Mouse (Mus musculus): ENCODE results near the gene Trim5. TPM values are rescaled to one million over a fixed set of nuclear protein-coding genes. Genes with fewer than 3 reads are reported as not detected.
"Not testable (repeated sequence)": the region's sequence is repeated elsewhere in the genome, so short reads cannot be mapped to it uniquely, and the experiment has no call there.

Gene Trim5
- polyA plus RNA-seq, 1 experiment from 2014 or later: 0.48 TPM

DNA sequence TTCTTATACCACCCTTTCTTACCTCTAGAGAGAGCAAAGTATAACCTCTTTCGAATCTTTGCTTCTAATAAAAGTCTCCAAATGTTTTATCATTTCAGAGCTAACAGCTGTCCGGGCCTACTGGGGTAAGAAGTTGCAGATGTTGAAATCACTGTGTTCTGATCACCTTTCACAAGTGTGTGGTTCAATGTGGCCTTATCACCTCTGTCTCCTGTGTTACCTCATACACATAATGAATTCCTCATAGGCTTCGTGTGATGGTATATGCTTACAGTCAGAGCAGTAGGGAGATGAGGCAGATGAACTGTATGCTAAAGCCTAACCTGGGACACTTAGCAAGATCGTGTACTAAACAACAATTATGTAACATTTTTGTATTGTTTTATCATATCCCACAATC, 27.5 kb downstream of the Trim5 start:
- not testable (repeated sequence) for H3K4me2 ChIP-seq; H3K36me3 ChIP-seq; H3K4me3 ChIP-seq; H3K9me3 ChIP-seq (replicated peaks); H3K27ac ChIP-seq; H3K27me3 ChIP-seq; H3K4me1 ChIP-seq (replicated peaks); H3K9ac ChIP-seq; ATAC-seq (replicated peaks; ENCODE audit: insufficient number of reproducible peaks, insufficient read depth, low FRiP score, low read depth)
- 75% methylated on average over 4 of the region's 4 CpGs for WGBS

DNA sequence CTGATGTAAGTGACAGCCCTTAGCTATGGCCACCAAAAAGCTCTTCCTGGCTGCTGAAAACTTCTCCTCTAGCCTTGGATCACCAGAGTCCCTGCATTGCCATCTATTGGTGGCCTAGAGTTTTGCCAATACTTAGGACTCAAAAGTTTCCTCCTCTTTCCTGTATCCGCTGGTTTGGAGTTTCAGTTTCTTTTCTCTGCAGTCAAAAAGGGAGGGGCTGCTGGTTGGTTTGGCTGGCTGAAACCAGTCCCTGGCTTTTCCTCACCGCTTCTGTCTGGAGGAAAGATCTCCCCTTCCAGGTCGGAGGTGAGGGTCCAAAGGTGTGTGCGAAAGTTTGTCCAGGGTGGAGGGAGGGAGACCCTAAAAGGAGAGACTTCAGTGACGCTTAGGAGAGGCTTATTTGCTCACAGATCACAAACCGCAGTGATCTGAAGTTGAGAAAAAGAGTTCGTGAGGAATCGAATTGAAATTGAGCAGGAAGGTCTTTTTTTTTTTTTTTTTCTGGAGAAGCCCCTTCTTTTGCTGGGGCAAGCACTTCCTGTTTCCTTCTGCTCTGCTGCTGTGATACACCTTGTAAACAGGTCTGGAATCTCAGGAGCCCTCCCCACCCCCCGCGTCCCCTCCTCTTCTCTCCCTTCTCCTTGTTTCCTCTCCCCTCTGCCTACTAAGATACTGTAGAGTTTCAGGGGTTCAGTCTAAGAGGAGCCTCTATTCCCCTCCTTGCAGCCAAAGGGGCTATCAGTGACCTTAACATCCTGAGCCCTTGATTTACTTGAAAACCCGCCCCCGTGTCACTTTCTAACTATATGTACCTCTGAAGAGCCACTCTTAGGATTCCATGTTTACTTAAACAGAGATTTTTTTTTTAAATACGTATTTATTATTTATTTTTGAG, 43.4 kb downstream of the Trim5 start, which contains the start of gene Trim34a:
Gene Trim34a, plus strand, starts transcription at position 171 of the 895 bp plus-strand sequence.
- no peaks in the 10 kb centered on the region for H3K36me3 ChIP-seq
- peak within 1 kb of the TSS; percentile 71 for H3K9ac ChIP-seq
- no peaks in the 10 kb centered on the region for H3K9me3 ChIP-seq (replicated peaks)
- H3K27me3 ChIP-seq: no peaks in the 10 kb centered on the region
- H3K4me1 ChIP-seq (replicated peaks): 0 out of 2 replicates have a peak, but pooled peaks cover 3% of the 10 kb centered on the region
- H3K27ac ChIP-seq: peak within 1 kb of the TSS; percentile 71
- H3K4me2 ChIP-seq: peak within 1 kb of the TSS; percentile 67
- H3K4me3 ChIP-seq: peak within 1 kb of the TSS; percentile 77
- 4% methylated on average over 13 of the region's 13 CpGs for WGBS
- no peak for ATAC-seq (replicated peaks; ENCODE audit: insufficient number of reproducible peaks, insufficient read depth, low FRiP score, low read depth)

- Histone ChIP-seq H3K4me1 (replicated peaks) (0 out of 2 replicates have a peak, but pooled peaks cover 3% of the 10 kb centered on the region), H3K4me3 (no peak overlapping the region), H3K27me3 (no peaks in the 10 kb centered on the region), H3K9ac (no peak overlapping the region), H3K27ac (no peak overlapping the region), H3K9me3 (replicated peaks) (no peaks in the 10 kb centered on the region), H3K4me2 (peak overlapping the region; percentile 67), H3K36me3 (no peaks in the 10 kb centered on the region)
- WGBS: 82% methylated on average over 1 of the region's 1 CpGs
- ATAC-seq (replicated peaks; ENCODE audit: insufficient number of reproducible peaks, insufficient read depth, low FRiP score, low read depth): no peak
These were observed 44.3 kb downstream of the Trim5 start for GRCm38 (mm10) chr7:104243616-104244015.

DNA sequence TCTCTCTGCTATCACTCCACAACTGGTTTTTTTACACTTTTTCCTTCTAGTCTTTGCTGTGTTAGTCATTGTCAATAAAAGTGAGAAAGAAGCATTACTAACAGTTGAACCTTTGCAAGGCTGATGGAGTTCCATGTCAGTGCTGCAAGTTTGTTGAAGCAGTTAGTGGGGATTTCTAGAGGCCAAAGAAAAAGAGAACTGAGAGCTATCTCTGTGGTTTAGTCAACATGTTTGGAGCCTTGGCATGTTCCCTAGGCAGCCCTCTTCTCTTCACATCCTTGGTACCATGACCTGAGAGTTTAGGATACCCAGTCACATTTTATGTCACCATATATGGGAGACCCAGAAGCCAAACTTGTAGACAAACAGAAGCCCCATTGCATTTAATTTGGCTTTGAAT, 47.0 kb downstream of the Trim5 start:
- no peaks in the 10 kb centered on the region for H3K27me3 ChIP-seq
- H3K36me3 ChIP-seq: no peaks in the 10 kb centered on the region
- H3K4me3 ChIP-seq: no peak overlapping the region
- H3K9ac ChIP-seq: no peak overlapping the region
- no peak for ATAC-seq (replicated peaks; ENCODE audit: insufficient number of reproducible peaks, insufficient read depth, low FRiP score, low read depth)
- H3K9me3 ChIP-seq (replicated peaks): no peaks in the 10 kb centered on the region
- H3K27ac ChIP-seq: no peak overlapping the region
- H3K4me2 ChIP-seq: no peak overlapping the region
- H3K4me1 ChIP-seq (replicated peaks): 0 out of 2 replicates have a peak, but pooled peaks cover 3% of the 10 kb centered on the region

DNA sequence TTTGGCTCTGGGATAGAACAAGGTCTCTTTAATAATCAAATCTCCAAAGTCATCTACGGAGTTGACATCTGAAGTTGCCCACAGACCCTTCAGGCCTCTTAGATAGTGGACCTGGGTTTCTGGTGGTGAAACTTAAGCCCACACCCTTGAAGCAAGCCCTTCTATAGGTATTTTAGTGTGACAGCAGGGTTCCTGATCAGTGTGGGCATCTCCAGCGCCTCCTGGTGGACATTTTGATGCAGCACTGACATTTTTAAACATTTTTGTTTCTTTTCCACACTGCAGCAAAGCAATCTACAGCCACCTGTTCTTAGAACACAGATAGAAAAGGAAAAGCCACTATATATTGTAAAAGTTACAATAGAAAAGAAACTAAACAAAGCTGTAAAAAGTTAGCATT, 56.7 kb downstream of the Trim5 start:
- WGBS: 34% methylated on average over 2 of the region's 2 CpGs
- Histone ChIP-seq H3K27ac (no peak overlapping the region), H3K9me3 (replicated peaks) (no peaks in the 10 kb centered on the region), H3K4me1 (replicated peaks) (no peaks in the 10 kb centered on the region), H3K36me3 (no peaks in the 10 kb centered on the region), H3K27me3 (no peaks in the 10 kb centered on the region), H3K4me3 (no peak overlapping the region), H3K4me2 (no peak overlapping the region), H3K9ac (no peak overlapping the region)
- ATAC-seq (replicated peaks; ENCODE audit: insufficient number of reproducible peaks, insufficient read depth, low FRiP score, low read depth): no peak

DNA sequence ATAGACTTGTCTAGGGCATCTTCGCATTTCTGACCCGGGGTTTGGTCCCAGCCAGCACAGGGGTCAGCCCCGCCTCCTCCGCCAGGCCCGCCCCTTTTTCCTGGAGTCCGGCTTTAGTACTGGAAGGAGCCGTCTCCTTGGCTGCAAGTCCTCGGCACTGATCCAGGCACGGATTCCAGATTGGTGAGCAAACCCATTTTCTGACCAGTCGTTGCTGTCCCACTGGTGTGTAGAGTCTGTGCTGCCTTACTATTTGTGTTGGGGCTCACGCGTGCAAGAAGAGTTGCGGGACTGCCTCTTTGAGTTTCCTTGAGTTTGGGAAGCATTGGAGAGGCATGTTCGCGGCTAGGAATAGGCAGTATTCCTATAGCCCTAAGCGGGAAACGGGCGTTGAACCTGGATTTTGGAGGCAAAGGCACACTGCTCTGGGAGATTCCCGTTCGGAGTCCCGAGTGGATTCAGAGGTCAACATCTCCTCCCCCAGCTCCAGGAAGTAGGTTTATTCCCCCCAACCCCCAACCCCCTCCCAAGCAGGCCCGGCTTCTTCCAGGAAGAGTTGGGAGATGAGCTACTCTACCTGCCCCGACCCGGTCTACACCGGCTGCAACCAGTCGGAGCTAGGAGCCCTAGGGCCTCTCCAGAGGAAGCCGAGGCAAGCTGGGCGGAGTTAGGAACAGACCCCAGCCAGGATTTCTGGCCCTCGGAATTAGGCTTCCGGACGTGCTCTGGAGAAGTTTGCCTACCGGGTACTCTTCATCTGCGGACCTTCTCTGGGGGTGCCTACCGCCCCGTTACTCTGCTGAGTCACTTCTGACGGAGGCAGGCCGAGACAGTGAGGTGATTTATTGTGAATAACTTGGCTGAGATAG, 69.0 kb downstream of the Trim5 start, which contains the start of gene Trim6:
Gene Trim6, plus strand, starts transcription at position 93 of the 869 bp plus-strand sequence.
- peak within 1 kb of the TSS; percentile 43 for H3K27ac ChIP-seq
- peak; percentile 87 for ATAC-seq (replicated peaks; ENCODE audit: insufficient number of reproducible peaks, insufficient read depth, low FRiP score, low read depth)
- H3K4me3 ChIP-seq: peak within 1 kb of the TSS; percentile 59
- peaks cover 11% of the 10 kb centered on the region; the same call in 1 of the 2 replicates for H3K4me1 ChIP-seq (replicated peaks)
- H3K27me3 ChIP-seq: no peaks in the 10 kb centered on the region
- WGBS: 1% methylated on average over 37 of the region's 37 CpGs
- H3K9me3 ChIP-seq (replicated peaks): no peaks in the 10 kb centered on the region
- H3K4me2 ChIP-seq: peak within 1 kb of the TSS; percentile 80
- H3K9ac ChIP-seq: peak within 1 kb of the TSS; percentile 51
- H3K36me3 ChIP-seq: no peaks in the 10 kb centered on the region

DNA sequence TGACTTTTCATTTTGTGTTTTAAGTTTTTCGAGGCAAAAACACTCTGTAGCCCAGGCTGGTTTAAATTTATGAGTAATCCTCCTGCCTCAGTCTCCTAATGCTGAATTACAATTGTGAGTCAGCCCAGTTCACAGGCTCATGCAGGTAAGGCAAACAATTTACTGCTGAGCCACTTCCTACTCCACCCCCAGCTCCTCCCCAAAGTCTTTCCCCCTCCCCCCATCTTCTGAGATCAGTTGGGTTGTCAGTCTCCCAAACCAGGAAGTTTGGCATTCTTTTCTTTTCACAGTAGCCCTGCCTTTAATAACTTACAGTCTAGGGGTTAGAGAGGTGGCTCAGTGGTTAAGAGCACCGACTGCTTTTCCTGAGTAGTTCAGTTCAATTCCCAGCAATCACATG, 70.0 kb downstream of the Trim5 start:
- H3K36me3 ChIP-seq: no peaks in the 10 kb centered on the region
- H3K27ac ChIP-seq: no peak overlapping the region
- no peak overlapping the region for H3K9ac ChIP-seq
- no peak for ATAC-seq (replicated peaks; ENCODE audit: insufficient number of reproducible peaks, insufficient read depth, low FRiP score, low read depth)
- no peaks in the 10 kb centered on the region for H3K27me3 ChIP-seq
- WGBS: 69% methylated on average over 2 of the region's 2 CpGs
- H3K9me3 ChIP-seq (replicated peaks): no peaks in the 10 kb centered on the region
- peaks cover 11% of the 10 kb centered on the region; the same call in 1 of the 2 replicates for H3K4me1 ChIP-seq (replicated peaks)
- no peak overlapping the region for H3K4me2 ChIP-seq
- H3K4me3 ChIP-seq: no peak overlapping the region

GRCm38 (mm10) chr7:104216011-104216535, 71.8 kb downstream of the Trim5 start:
- Histone ChIP-seq H3K4me1 (replicated peaks) (peaks cover 11% of the 10 kb centered on the region; the same call in 1 of the 2 replicates), H3K27ac (no peak overlapping the region), H3K4me2 (no peak overlapping the region), H3K9ac (no peak overlapping the region), H3K4me3 (no peak overlapping the region), H3K9me3 (replicated peaks) (no peaks in the 10 kb centered on the region), H3K36me3 (no peaks in the 10 kb centered on the region), H3K27me3 (no peaks in the 10 kb centered on the region)
- no peak for ATAC-seq (replicated peaks; ENCODE audit: insufficient number of reproducible peaks, insufficient read depth, low FRiP score, low read depth)
- WGBS: 47% methylated on average over 1 of the region's 1 CpGs

Other genes starting within 250 kb of the Trim5 start
- gene Olfr642, start 235.4 kb downstream of the Trim5 start, polyA plus RNA-seq (2015; fragmentation: Nextera tagmentation; extraction: Ambion mirVana): not detected in 2 replicates
- gene 4930516K23Rik, start 226.6 kb downstream of the Trim5 start, polyA plus RNA-seq (2015; fragmentation: Nextera tagmentation; extraction: Ambion mirVana): not detected in 2 replicates
- gene Olfr644, start 216.2 kb downstream of the Trim5 start, polyA plus RNA-seq (2015; fragmentation: Nextera tagmentation; extraction: Ambion mirVana): not detected in 2 replicates
- gene Olfr645, start 202.6 kb downstream of the Trim5 start, polyA plus RNA-seq (2015; fragmentation: Nextera tagmentation; extraction: Ambion mirVana): not detected in 2 replicates
- gene Olfr646, start 183.2 kb downstream of the Trim5 start, polyA plus RNA-seq (2015; fragmentation: Nextera tagmentation; extraction: Ambion mirVana): not detected in 2 replicates
- gene Ubqln5, start 158.3 kb downstream of the Trim5 start, polyA plus RNA-seq (2015; fragmentation: Nextera tagmentation; extraction: Ambion mirVana): not detected in 2 replicates
- gene Olfr643, start 150.7 kb downstream of the Trim5 start, polyA plus RNA-seq (2015; fragmentation: Nextera tagmentation; extraction: Ambion mirVana): not detected in 2 replicates
- gene Ubqln3, start 144.8 kb downstream of the Trim5 start, polyA plus RNA-seq (2015; fragmentation: Nextera tagmentation; extraction: Ambion mirVana): not detected in 2 replicates
- not detected in 2 replicates for gene Ubqlnl, start 137.5 kb downstream of the Trim5 start, polyA plus RNA-seq (2015; fragmentation: Nextera tagmentation; extraction: Ambion mirVana)
- 0.18 TPM in 1 of 2 replicates, not detected in the other for gene Olfm5, start 123.3 kb downstream of the Trim5 start, polyA plus RNA-seq (2015; fragmentation: Nextera tagmentation; extraction: Ambion mirVana)
- gene Olfr648, start 104.7 kb downstream of the Trim5 start, polyA plus RNA-seq (2015; fragmentation: Nextera tagmentation; extraction: Ambion mirVana): 0.16 and 0.25 TPM in 2 replicates
- gene Olfr649, start 92.1 kb downstream of the Trim5 start, polyA plus RNA-seq (2015; fragmentation: Nextera tagmentation; extraction: Ambion mirVana): not detected in 2 replicates
- 1.7 and 1.9 TPM in 2 replicates for gene Trim6, start 69.3 kb downstream of the Trim5 start, polyA plus RNA-seq (2015; fragmentation: Nextera tagmentation; extraction: Ambion mirVana)
- gene Trim34a, start 43.6 kb downstream of the Trim5 start, polyA plus RNA-seq (2015; fragmentation: Nextera tagmentation; extraction: Ambion mirVana): 2.7 and 3.0 TPM in 2 replicates
- 8.6 and 10.1 TPM in 2 replicates for gene Trim12a, start 27.4 kb upstream of the Trim5 start, polyA plus RNA-seq (2015; fragmentation: Nextera tagmentation; extraction: Ambion mirVana)
- 0.08 and 0.15 TPM in 2 replicates for gene Trim34b, start 41.4 kb upstream of the Trim5 start, polyA plus RNA-seq (2015; fragmentation: Nextera tagmentation; extraction: Ambion mirVana)
- 2.7 and 3.1 TPM in 2 replicates for gene Trim12c, start 65.3 kb upstream of the Trim5 start, polyA plus RNA-seq (2015; fragmentation: Nextera tagmentation; extraction: Ambion mirVana)
- gene Trim30b, start 81.8 kb upstream of the Trim5 start, polyA plus RNA-seq (2015; fragmentation: Nextera tagmentation; extraction: Ambion mirVana): 0.18 TPM in 2 replicates
- 0.11 and 0.23 TPM in 2 replicates for gene Trim30c, start 112.7 kb upstream of the Trim5 start, polyA plus RNA-seq (2015; fragmentation: Nextera tagmentation; extraction: Ambion mirVana)
- gene Trim30a, start 177.1 kb upstream of the Trim5 start, polyA plus RNA-seq (2015; fragmentation: Nextera tagmentation; extraction: Ambion mirVana): 0.92 and 1.9 TPM in 2 replicates
- 0.48 and 1.1 TPM in 2 replicates for gene Trim30d, start 219.8 kb upstream of the Trim5 start, polyA plus RNA-seq (2015; fragmentation: Nextera tagmentation; extraction: Ambion mirVana)

Data from heart, embryonic 15.5 days (tissue).